Mouse (Mus musculus) kidney, embryonic 15.5 days (tissue): ENCODE measurements around the gene 4933416C03Rik. TPM values are rescaled to one million over a fixed set of nuclear protein-coding genes. Genes with fewer than 3 reads are reported as not detected.

Source experiments
- ATAC-seq: fragments of 200-750 bp; cut with Nextera tagmentation; replicated peaks from 2 replicates; pipeline ENCODE4 v1.8.0; 2017; ENCODE audit warnings: moderate TSS enrichment; ENCODE audit not compliant: low FRiP score
- H3K27ac ChIP-seq: fragments of 300-500 bp; sonication (generic); 2 replicates; pipeline ENCODE4 v1.5.1; 2015; ENCODE audit warnings: mild to moderate bottlenecking, inconsistent platforms
- H3K27me3 ChIP-seq: fragments of 300-500 bp; sonication (generic); 2 replicates; pipeline ENCODE4 v1.6.1; 2015; ENCODE audit warnings: inconsistent platforms
- H3K36me3 ChIP-seq: fragments of 300-500 bp; sonication (generic); 2 replicates; pipeline ENCODE4 v1.6.1; 2015; ENCODE audit warnings: inconsistent platforms
- H3K4me1 ChIP-seq: fragments of 300-500 bp; sonication (generic); 2 replicates; pipeline ENCODE4 v1.6.1; 2015; ENCODE audit warnings: inconsistent platforms
- H3K4me2 ChIP-seq: fragments of 300-500 bp; sonication (generic); 2 replicates; pipeline ENCODE4 v1.6.1; 2015; ENCODE audit warnings: moderate library complexity, mild to moderate bottlenecking, inconsistent platforms
- H3K4me3 ChIP-seq: fragments of 300-500 bp; sonication (generic); replicated peaks from 2 replicates; pipeline ENCODE4 v1.5.1; 2015; ENCODE audit warnings: mild to moderate bottlenecking, inconsistent platforms
- H3K9ac ChIP-seq: fragments of 300-500 bp; sonication (generic); 2 replicates; pipeline ENCODE4 v1.6.1; 2015; ENCODE audit warnings: mild to moderate bottlenecking, inconsistent platforms
- H3K9me3 ChIP-seq: fragments of 300-500 bp; sonication (generic); replicated peaks from 2 replicates; pipeline ENCODE4 v1.6.1; 2016; ENCODE audit warnings: inconsistent platforms
- WGBS: fragments of 180-500 bp; shearing (Covaris S2); methylation state at CpG from one replicate; pipeline ENCODE4 v1.1.7; 2015; ENCODE audit warnings: mixed read lengths; 5-methylcytosine and 5-hydroxymethylcytosine counted together
- polyA plus RNA-seq: library from polyadenylated mRNA; unstranded; fragments of >200 nt; fragmentation: Nextera tagmentation; extraction: Ambion mirVana; gene quantifications from 2 replicates; pipeline ENCODE4 v1.2.1, GENCODE M21; 2015

Gene 4933416C03Rik
- polyA plus RNA-seq, 1 experiment from 2014 or later, result not detected

- no peaks in the 10 kb centered on the region for H3K9me3 ChIP-seq
- H3K27ac ChIP-seq, result no peak overlapping the region
- no peaks in the 10 kb centered on the region for H3K27me3 ChIP-seq
- no peak overlapping the region for H3K4me3 ChIP-seq
- no peak overlapping the region for H3K4me2 ChIP-seq
- no peak for ATAC-seq
- WGBS, result 92% methylated on average over 2 of the region's 2 CpGs
- no peak overlapping the region for H3K9ac ChIP-seq
- no peaks in the 10 kb centered on the region for H3K36me3 ChIP-seq
- no peaks in the 10 kb centered on the region for H3K4me1 ChIP-seq
Measured at GRCm38 (mm10) chr10:116121463-116121862, 7.7 kb upstream of the 4933416C03Rik start.

- Histone ChIP-seq H3K9me3 (no peaks in the 10 kb centered on the region), H3K4me1 (no peaks in the 10 kb centered on the region), H3K27ac (no peak overlapping the region), H3K36me3 (no peaks in the 10 kb centered on the region), H3K4me3 (no peak overlapping the region), H3K4me2 (no peak overlapping the region), H3K9ac (no peak overlapping the region), H3K27me3 (no peaks in the 10 kb centered on the region)
- WGBS, result 76% methylated on average over 8 of the region's 8 CpGs
- ATAC-seq, result no peak
Measured at GRCm38 (mm10) chr10:116117060-116117459, 3.3 kb upstream of the 4933416C03Rik start.

GRCm38 (mm10) chr10:116115881-116116677 is 2.4 kb upstream of the 4933416C03Rik start:
- Histone ChIP-seq H3K27ac (no peak overlapping the region), H3K4me2 (no peak overlapping the region), H3K9ac (no peak overlapping the region), H3K36me3 (no peaks in the 10 kb centered on the region), H3K4me1 (no peaks in the 10 kb centered on the region), H3K27me3 (no peaks in the 10 kb centered on the region), H3K4me3 (no peak overlapping the region), H3K9me3 (no peaks in the 10 kb centered on the region)
- no peak for ATAC-seq
- WGBS, result 70% methylated on average over 4 of the region's 4 CpGs

GRCm38 (mm10) chr10:116112868-116113267 is 849 bp downstream of the 4933416C03Rik start:
- Histone ChIP-seq H3K4me2 (no peak overlapping the region), H3K9me3 (no peaks in the 10 kb centered on the region), H3K9ac (no peak overlapping the region), H3K4me1 (no peaks in the 10 kb centered on the region), H3K27ac (no peak overlapping the region), H3K36me3 (no peaks in the 10 kb centered on the region), H3K4me3 (no peak overlapping the region), H3K27me3 (no peaks in the 10 kb centered on the region)
- WGBS, result 96% methylated on average over 11 of the region's 11 CpGs
- ATAC-seq, result no peak

GRCm38 (mm10) chr10:116108730-116109129 is 5.0 kb downstream of the 4933416C03Rik start:
- H3K9me3 ChIP-seq, result no peaks in the 10 kb centered on the region

GRCm38 (mm10) chr10:116108176-116108575 is 5.5 kb downstream of the 4933416C03Rik start:
- ATAC-seq, result no peak
- no peaks in the 10 kb centered on the region for H3K9me3 ChIP-seq
- H3K4me1 ChIP-seq, result no peaks in the 10 kb centered on the region
- H3K9ac ChIP-seq, result no peak overlapping the region
- no peak overlapping the region for H3K27ac ChIP-seq
- H3K36me3 ChIP-seq, result no peaks in the 10 kb centered on the region
- 60% methylated on average over 4 of the region's 4 CpGs for WGBS
- no peaks in the 10 kb centered on the region for H3K27me3 ChIP-seq
- H3K4me2 ChIP-seq, result no peak overlapping the region
- no peak overlapping the region for H3K4me3 ChIP-seq

More at GRCm38 (mm10) chr10:116108730-116109129, 5.0 kb downstream of the 4933416C03Rik start:
- Histone ChIP-seq H3K4me2 (no peak overlapping the region), H3K27ac (no peak overlapping the region), H3K4me3 (no peak overlapping the region), H3K36me3 (no peaks in the 10 kb centered on the region), H3K27me3 (no peaks in the 10 kb centered on the region), H3K9ac (no peak overlapping the region), H3K4me1 (no peaks in the 10 kb centered on the region)
- ATAC-seq, result no peak
- WGBS, result 86% methylated on average over 1 of the region's 1 CpGs

GRCm38 (mm10) chr10:116098470-116098869 is 15.2 kb downstream of the 4933416C03Rik start:
- Histone ChIP-seq H3K27ac (no peak overlapping the region), H3K9me3 (no peaks in the 10 kb centered on the region), H3K4me1 (no peaks in the 10 kb centered on the region), H3K4me2 (no peak overlapping the region), H3K4me3 (no peak overlapping the region), H3K36me3 (no peaks in the 10 kb centered on the region), H3K27me3 (no peaks in the 10 kb centered on the region), H3K9ac (no peak overlapping the region)
- WGBS, result 94% methylated on average over 7 of the region's 7 CpGs
- ATAC-seq, result no peak

- no peak overlapping the region for H3K4me2 ChIP-seq
- WGBS, result 83% methylated on average over 13 of the region's 13 CpGs
- H3K9ac ChIP-seq, result no peak overlapping the region
Measured at GRCm38 (mm10) chr10:116096466-116096865, 17.3 kb downstream of the 4933416C03Rik start.

GRCm38 (mm10) chr10:116083965-116084364 is 29.8 kb downstream of the 4933416C03Rik start:
- no peak for ATAC-seq
- Histone ChIP-seq H3K27ac (no peak overlapping the region), H3K36me3 (no peaks in the 10 kb centered on the region), H3K27me3 (no peaks in the 10 kb centered on the region), H3K4me2 (no peak overlapping the region), H3K4me1 (no peaks in the 10 kb centered on the region), H3K4me3 (no peak overlapping the region), H3K9me3 (no peaks in the 10 kb centered on the region), H3K9ac (no peak overlapping the region)
- whole genome bisulfite sequencing, result 28% methylated on average over 3 of the region's 3 CpGs

More at GRCm38 (mm10) chr10:116096466-116096865, 17.3 kb downstream of the 4933416C03Rik start:
- Histone ChIP-seq H3K4me1 (no peaks in the 10 kb centered on the region), H3K4me3 (no peak overlapping the region), H3K9me3 (no peaks in the 10 kb centered on the region), H3K36me3 (no peaks in the 10 kb centered on the region), H3K27me3 (no peaks in the 10 kb centered on the region), H3K27ac (no peak overlapping the region)
- ATAC-seq, result no peak

- Histone ChIP-seq H3K27me3 (no peaks in the 10 kb centered on the region), H3K27ac (no peak overlapping the region), H3K4me2 (no peak overlapping the region), H3K9me3 (no peaks in the 10 kb centered on the region), H3K4me3 (no peak overlapping the region), H3K36me3 (no peaks in the 10 kb centered on the region), H3K4me1 (no peaks in the 10 kb centered on the region), H3K9ac (no peak overlapping the region)
- WGBS, result 82% methylated on average over 6 of the region's 6 CpGs
- ATAC-seq, result no peak
Measured at GRCm38 (mm10) chr10:116080841-116081240, 32.9 kb downstream of the 4933416C03Rik start.

GRCm38 (mm10) chr10:116079396-116079795 is 34.3 kb downstream of the 4933416C03Rik start:
- Histone ChIP-seq H3K4me1 (no peaks in the 10 kb centered on the region), H3K27me3 (no peaks in the 10 kb centered on the region), H3K9me3 (no peaks in the 10 kb centered on the region), H3K36me3 (no peaks in the 10 kb centered on the region), H3K9ac (no peak overlapping the region), H3K4me2 (no peak overlapping the region), H3K27ac (no peak overlapping the region), H3K4me3 (no peak overlapping the region)
- no peak for ATAC-seq
- WGBS, result 43% methylated on average over 7 of the region's 7 CpGs

GRCm38 (mm10) chr10:116078636-116079035 is 35.1 kb downstream of the 4933416C03Rik start:
- no peak for ATAC-seq
- Histone ChIP-seq H3K4me3 (no peak overlapping the region), H3K27me3 (no peaks in the 10 kb centered on the region), H3K4me2 (no peak overlapping the region), H3K27ac (no peak overlapping the region), H3K4me1 (no peaks in the 10 kb centered on the region), H3K9me3 (no peaks in the 10 kb centered on the region), H3K9ac (no peak overlapping the region), H3K36me3 (no peaks in the 10 kb centered on the region)
- WGBS, result 79% methylated on average over 5 of the region's 5 CpGs

GRCm38 (mm10) chr10:116075954-116076353 is 37.8 kb downstream of the 4933416C03Rik start:
- Histone ChIP-seq H3K9me3 (no peaks in the 10 kb centered on the region), H3K4me3 (no peak overlapping the region), H3K27me3 (no peaks in the 10 kb centered on the region), H3K9ac (no peak overlapping the region), H3K4me2 (no peak overlapping the region), H3K36me3 (no peaks in the 10 kb centered on the region), H3K4me1 (no peaks in the 10 kb centered on the region), H3K27ac (no peak overlapping the region)
- WGBS, result 91% methylated on average over 5 of the region's 5 CpGs
- ATAC-seq, result no peak
